Mouse (Mus musculus) CD4-positive, CD25-positive, alpha-beta regulatory T cell, adult 4 months (primary cell): ENCODE results near the gene Ankrd13d. TPM values are rescaled to one million over a fixed set of nuclear protein-coding genes. Genes with fewer than 3 reads are reported as not detected.
"Not testable (repeated sequence)": the region's sequence is repeated elsewhere in the genome, so short reads cannot be mapped to it uniquely, and the experiment has no call there.

ENCODE experiments used
- ATAC-seq: one replicate; pipeline ENCODE4 v1.8.0; 2017
- polyA plus RNA-seq, 2 experiments: library from polyadenylated mRNA; unstranded; fragments of 100-300 nt; shearing (Covaris generic); gene quantifications; one replicate each; pipeline ENCODE4 v1.2.1; 2017

Ankrd13d gene
- polyA plus RNA-seq, 2 experiments from 2014 or later = 2.4 to 2.5 TPM

DNA sequence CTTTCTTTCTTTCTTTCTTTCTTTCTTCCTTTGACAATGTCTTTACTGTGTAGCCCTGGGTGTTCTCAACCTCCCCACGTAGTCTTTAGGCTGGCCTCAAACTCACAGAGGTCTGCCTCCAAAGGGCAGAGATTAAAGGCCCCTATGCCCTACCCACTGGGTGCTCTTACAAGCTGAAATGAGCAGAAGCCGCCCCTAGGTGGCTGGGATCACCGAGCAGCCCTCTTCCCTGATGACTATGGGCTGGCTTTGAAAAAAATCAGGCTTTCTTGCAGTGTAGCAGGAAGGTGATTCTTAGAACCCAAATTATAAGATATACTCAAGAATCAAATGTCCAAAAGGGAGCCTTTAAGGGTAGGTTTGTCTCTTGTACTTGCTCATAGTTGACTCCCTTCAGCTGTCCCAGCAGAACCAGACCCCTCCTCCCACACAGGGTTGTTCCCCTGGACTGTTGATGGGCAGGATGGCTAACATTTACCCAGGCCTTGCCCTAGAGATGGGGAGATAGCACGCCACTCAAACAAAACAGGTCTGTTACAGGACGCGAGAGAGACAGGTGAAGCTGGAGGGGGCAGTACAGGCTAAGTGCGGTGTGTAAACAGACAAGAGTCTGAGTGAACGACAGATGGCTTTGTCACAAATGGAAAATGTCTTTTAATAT is 21.8 kb downstream of the Ankrd13d start:
- no peak for ATAC-seq

DNA sequence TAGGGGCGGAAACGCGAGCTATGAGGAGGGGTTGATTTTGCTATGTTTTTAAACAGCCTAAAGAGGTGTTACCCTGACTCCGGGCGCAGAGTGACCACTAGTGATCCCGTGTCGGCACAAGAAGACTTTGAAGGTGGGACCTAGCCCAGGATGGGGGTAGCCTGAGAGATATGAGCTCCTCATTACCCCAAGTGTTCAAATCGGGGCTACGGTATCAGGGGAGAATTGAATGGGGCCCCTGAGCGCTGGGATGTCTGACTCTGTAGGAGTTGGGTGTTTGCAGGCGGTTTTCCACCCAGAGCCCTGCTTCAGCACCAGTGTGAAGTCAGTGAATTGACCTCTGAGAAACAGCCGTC is 25.1 kb downstream of the Ankrd13d start:
- ATAC-seq = no peak

DNA sequence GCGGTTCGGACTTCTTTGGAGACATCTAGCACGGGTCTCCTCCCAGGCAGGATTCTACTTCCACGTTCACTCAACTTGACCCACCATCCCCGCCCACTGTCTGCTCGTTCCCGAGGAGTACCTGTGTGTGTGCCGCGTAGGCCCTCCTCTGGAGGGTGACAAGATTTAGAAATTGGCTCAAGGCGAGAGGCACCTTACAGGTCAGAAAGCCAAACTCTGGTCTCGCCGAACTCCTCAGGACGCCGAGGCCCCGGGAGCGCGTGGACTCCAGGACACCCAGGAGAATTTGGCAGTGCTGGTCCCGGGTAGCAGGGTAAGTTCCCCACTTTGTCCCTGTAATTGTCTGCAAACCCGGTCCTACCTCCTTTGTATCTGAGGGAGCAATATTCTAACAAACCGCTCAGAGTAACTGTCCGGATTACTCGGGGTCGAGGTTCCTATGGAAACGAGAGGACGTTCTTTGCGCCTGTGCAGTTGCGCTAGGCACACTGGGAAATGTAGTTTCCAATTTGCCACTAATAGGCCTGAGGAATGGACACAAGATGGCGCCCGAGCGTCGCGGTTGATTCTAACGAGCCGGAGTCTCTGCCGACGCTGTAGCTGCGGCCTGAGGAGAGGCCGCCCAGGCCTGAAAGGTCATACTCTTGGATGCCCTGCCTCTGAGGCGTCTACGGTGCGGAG is 25.6 kb downstream of the Ankrd13d start:
- peak; percentile 95 for ATAC-seq

DNA sequence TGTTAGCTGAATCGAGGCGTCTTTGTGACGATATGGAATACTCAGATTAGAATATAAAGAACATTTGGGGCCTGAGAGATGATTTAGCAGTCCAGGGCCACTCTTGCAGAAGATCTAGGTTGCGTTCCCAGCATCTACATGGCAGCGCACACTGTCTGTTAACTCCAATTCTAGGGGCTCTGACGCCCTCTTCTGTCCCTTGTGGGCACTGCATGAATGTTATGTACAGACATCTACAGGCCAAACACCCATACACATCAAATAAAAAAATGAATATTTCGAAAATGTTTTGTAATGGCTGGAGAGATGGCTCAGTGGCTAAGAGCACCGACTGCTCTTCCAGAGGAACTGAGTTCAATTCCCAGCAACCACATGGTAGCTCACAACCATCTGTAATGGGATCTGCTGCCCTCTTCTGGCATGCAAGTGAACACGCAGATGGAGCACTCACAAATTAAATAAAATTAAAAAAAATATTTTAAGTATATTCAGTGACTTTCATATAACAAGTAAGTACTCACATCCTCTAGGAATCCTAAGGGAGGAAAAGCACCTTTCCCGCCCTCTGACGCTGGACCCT is 27.3 kb downstream of the Ankrd13d start:
- ATAC-seq = no peak

DNA sequence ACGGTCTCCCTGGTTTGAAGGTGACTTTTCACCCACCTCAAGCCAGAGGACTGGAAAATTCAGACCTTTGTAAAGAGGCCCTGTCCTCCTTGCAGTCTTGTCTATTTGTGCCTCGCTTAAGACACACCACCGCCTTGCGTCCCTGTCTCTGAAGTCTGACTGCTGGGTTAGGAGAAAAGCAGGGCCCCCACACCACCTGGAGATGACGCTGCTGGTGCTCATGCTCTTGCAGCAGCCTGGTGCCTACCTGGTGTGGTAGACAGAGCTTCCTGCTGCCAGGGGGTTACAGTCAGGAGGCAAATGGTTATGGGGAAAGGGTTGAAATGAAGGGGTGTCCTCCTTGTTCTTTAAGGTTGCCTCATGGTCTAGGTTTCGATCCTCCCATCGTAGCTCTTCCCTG is 28.7 kb downstream of the Ankrd13d start:
- no peak for ATAC-seq

DNA sequence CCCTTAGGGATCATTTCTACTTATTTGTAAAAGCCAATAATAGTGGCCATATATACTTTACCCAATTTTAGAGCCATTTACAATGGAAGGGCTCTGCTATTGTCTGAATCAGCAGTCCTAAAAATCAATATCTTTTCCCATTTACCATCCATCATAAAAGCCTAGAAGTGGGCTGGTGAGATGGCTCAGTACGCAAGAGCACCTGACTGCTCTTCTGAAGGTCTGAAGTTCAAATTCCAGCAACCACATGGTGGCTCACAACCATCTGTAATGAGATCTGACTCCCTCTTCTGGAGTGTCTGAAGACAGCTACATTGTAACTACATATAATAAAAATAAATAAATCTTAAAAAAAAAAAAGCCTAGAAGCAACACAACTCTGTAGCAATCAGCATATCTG is 34.3 kb downstream of the Ankrd13d start:
- ATAC-seq = not testable (repeated sequence)

DNA sequence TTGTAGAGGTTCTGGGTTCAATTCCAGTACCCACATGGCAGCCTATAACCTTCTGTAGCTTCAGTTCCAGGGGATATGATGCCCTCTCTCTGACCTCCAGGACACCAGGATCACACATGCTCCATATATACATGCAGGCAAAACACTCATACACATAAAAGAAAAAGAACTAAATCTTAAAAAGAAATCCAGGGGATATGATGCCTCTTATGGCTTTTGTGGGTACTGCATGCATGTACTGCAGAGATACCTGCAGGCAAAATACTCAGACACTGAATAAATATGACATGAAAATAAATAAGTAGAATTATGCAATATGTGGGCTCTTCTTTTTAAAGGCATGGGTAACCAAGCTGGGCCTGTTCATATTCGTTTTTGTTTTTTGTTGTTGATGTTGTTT is 35.9 kb downstream of the Ankrd13d start:
- ATAC-seq = no peak

DNA sequence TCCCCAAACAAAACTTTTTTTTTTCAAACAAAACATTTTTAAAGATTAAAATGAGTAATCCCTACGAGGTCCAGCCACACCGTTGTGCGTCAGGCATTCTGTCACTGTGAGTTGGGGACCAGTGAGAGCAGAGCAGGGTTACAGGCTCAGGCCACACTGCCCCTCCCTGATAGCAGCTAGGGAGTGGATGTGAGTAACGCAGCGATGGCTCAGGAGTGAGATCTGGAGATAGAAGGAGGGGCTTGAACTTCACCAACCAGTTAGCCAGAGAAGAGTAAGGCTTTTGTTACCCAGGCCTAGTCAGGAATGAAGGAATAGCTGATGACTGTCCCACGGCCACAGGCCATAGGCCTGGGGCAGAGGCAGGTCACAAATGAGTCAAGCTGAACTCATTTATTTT is 38.2 kb downstream of the Ankrd13d start:
- no peak for ATAC-seq

DNA sequence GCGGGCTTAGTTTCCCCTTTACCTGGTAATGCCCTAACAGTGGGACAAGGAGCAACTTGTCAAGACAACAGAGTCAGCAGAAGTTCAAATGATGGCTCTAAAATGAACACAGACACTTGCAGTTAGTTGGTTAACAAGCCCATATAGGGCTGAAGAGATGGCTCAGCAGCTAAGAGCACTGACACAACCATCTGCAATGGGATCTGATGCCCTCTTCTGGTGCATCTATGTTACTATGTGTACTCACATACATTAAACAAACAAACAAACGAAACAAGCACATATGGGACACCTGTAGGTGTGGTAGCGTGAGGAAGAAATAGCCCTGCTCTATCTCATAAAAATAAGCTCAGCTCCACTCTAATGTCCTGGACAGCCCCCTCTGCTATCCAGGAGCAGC is 40.5 kb downstream of the Ankrd13d start:
- ATAC-seq = no peak

DNA sequence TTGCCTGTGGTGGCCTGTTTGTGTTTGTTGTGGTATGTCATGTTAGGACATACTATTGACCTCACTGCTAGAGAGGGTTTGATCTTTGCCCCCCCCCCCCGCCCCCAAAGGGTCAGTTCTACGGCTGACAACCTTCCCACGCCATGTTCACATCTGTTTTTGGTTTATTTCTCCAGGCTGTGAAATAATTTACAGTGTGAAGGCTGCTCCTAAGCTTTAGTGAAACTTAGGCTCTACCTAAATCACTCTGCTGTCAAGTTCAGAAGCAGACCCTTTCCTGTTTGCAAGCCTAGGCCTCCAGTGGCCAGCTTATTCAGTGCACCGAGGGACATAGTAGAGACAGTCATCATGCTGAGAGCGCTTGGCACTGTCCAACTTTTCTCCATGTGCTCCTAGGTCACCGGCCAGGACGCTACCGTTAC is 42.7 kb downstream of the Ankrd13d start:
- no peak for ATAC-seq

DNA sequence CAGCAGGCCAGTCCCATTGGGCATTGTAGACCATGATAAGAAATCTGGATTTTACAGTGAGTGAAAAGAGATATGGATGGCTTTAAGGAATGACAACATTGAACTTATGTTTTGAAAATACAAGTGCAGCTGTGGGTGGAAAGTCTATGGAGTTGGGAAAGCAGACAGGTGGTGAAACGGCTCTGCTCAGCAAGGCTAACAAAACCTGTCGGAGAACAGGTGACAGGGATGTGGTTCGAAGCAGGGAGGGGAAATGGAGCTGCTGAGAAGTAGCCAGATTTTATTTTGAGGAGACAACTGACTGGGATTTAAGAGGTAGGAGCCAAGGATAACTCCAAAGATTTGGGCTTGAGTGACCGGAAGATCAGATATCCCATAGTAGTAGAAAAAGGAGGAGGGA is 48.4 kb downstream of the Ankrd13d start:
- no peak for ATAC-seq

DNA sequence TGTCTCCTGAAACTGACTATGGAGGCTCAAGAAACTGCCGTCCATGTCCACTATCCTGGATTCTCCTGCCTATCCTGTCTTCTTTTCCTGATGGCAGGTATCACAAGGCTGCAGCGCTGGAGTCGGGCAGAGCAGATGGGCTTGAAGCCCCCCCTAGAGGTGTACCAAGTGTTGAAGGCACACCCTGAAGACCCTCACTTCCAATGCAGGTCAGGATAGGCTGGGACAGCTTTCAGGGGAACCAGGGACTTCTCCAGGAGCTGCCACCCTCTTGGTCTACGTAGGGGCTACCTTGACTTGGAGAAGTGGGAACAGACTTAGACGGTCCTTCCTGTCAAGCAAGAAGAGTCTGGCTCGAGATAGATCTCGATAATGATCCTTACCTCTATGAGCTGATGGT is 50.3 kb downstream of the Ankrd13d start:
- ATAC-seq = no peak

DNA sequence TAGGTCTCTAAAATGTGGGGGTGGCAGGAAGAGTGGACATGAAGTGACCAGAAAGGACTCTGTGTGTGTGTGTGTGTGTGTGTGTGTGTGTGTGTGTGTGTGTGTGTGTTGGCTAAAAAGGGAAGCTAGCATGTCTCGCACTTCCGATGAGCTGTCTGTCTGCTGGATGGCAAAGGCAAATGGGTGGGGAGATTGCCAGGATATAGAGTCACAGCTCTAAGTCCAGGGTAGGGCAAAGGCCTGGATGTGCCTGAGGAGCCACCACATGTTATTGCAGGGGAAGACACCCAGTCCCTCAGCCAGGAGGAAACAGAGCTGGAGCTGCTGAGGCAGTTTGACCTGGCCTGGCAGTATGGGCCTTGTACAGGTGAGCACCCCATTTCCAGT is 50.8 kb downstream of the Ankrd13d start:
- peak; percentile 54 for ATAC-seq

DNA sequence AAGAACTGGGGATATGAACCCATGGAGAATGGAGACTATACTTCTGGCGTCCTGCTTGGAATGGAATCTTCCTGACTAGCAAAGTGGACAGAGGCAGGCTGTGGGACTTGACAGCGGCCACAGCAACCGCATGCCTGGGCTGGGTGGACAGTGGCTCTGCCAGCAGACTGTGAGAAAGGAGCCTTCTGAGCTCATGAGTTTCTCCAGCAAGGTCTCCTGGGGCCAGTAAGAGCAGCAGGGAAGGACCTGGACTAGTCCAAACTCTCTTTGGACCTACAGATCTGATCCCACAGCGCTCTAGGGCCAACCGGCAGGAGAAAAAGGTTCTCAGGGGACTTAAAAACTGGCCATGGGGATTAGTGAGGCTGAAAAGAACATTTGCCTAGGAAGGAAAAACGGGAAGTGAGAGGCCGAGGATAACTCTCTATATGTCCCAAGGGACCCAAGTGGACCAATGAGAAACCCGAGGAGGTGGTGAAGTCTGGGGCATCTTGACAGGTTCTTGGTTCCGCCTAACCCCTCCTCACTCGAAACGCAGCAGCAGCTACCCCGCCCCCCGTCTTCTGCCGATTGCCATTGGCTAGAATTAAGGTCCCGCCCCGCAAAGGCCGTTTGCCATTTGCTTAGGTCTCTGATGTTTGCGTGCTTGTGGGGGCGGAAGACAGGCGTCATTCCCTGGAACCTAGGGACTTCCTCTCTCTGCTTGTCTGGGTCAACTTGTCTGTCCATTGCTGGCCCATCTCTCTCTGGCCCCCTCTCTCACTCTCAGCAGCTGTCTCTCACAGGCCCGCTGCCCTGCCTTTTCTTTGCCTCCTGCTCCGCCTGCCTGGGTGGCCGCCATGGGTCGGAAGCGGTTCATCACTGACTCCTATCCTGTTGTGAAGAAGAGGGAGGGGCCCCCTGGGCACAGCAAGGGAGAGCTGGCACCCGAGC is 51.4 kb downstream of the Ankrd13d start, which contains the start of gene Pold4:
Pold4 (plus strand) TSS at position 647 of the 933 bp plus-strand sequence.
- peak; percentile 84 for ATAC-seq

DNA sequence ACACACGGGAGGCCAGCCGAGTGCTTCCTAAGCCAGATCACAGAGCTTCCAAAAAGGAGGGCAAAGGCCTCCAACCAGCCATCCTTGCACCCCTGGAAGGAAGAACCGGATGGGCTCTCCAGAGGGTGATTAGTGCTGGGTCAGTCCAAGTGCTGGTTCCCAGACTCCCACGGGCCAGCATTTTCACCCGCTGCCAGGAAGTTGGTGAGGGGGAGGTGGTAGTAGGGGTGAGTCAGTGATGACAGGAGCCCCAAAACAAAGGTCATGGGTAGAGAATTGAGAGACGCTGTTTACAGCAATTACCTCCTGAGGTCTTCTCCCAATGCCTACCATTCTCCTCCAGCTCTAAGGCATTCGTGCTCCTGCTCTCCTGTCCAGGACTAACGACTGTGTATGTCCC is 52.5 kb downstream of the Ankrd13d start:
- no peak for ATAC-seq

DNA sequence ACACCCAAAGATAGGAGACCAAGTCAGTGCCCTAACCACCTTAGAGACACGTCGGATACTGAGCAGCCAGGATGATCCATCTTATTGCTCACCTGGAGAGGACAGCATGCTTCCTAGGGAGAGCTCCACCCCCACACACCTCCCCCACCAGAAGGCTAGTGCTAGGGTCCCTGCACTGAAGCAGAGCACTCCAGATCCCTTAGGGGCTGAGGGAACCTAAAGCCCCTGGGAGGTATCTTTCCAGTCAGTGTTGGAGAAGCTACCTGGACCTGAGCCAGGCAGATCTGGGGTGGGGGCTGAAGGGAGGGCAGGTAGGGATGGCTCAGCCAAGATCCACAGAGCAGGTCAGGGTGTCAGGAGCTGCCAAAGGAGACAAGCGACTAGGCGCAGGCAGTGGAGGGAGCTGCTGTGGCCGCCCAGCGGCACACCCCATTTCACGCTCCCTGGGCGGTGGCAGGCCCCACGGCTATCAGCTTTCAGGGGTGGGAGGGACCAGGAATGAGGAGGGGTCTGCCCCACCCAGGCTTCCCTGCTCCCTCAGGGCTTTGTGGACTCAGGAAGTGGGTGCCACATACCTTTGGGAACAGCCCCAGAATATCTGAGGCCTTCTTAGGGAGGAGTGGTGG is 53.4 kb downstream of the Ankrd13d start:
- no peak for ATAC-seq

DNA sequence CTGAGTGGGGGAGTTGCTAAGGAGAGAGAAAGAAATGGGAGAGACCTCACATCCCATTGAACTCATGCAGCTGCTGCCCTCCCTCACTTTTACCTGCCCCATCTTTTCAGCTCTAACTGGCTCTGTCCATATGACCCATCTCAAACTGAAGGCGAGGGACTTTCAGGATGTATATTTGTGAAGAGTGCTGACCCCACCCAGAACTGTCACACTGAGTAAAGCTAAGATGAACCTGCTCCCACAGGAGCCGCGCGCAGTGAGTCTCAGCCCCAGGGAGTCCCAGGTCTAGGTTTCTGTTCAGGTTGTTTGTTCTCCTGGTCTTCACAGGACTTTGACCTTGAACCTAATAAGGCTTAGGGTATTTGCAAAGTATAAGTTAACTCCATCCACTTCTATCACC is 54.0 kb downstream of the Ankrd13d start:
- ATAC-seq = no peak

DNA sequence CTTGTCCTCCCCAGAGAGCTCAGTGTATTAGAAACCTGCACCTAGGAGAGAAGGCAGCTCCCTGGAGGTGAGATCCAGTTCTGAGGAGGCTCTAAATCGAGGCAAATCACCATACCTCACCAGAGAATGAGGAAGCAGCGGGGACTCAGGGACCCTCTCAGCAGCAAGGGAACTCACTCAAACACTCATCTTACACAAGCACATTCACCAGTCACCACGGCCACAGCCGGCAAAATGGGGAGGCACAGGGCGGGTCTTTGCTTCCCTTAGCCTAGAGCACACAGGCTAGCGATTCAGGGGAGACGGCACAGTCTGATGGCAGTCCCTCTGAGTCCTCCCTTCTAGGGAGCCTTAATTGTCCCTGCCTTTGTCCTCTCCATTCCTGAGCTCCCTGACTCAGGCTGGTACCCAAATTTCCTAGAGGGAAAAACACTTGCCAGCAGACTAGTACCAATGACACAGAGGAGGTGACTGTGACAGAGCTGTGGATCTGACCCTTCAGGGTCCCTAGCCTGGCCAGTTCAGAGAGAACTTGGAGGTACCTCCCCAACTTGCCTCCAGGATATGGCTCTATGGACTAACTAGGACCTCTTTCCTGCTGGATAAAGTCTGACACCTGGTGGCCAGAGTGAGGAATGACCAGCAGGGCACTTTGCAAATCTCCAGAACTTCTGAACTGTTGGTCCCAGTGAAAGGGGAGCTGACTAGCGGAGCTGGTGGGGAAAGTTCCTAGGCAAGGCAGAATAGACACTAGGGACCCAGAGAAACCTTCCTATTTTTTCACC is 54.9 kb downstream of the Ankrd13d start:
- ATAC-seq = peak; percentile 14

DNA sequence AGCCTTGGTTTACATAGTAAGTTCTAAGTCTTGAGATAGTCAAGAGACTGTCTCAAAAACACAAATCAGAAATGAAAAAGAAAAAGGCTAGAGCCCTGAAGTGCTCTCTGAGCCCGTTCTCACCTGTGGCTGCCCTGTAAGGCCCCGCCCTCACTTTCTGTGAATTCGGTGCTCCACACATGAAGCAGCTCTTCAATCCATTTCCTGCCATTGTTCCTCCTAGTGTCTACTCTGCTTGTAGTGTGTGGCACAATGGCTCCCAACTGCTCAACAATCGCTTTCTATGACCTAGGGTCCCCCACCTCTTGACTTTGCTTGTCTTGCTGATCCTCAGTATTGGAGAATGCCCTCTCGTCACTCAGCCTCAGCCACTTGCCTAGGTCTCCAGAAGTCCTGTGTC is 55.5 kb downstream of the Ankrd13d start:
- ATAC-seq = no peak

DNA sequence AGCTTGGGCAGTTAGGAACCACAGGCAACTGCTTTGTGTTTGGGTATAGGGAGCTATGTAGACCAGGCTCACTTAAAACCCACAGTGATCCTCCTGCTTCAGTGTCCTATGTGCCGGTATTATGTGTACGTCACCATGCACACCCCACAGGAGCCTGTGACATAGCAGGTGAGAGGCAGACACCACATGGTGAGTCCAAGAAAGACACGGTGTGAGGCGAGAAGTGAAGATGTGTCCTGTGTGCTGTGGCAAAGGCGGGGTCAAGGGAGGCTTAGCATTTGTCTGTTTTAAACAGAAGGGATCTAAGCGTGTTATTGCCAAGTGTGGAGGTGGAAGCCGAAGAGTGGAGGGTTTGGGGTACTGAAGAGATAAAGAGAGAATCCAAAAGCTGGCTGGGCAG is 56.2 kb downstream of the Ankrd13d start:
- no peak for ATAC-seq

DNA sequence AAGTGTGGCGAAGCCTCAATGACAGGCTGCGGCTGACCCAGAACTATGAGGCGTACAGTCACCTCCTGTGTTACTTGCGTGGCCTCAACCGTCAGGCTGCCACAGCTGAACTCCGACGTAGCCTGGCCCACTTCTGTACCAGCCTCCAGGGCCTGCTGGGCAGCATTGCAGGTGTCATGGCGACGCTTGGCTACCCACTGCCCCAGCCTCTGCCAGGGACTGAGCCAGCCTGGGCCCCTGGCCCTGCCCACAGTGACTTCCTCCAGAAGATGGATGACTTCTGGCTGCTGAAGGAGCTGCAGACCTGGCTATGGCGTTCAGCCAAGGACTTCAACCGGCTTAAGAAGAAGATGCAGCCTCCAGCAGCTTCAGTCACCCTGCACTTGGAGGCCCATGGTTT is 60.8 kb downstream of the Ankrd13d start:
- no peak for ATAC-seq
